Mouse (Mus musculus): ENCODE measurements at regions not wholly inside any gene's neighbourhood (a gene's known extent, or its start where the extent isn't known, plus 50 kb on each side); places are given as distances from the start of the nearest gene placed in this dataset.

DNA sequence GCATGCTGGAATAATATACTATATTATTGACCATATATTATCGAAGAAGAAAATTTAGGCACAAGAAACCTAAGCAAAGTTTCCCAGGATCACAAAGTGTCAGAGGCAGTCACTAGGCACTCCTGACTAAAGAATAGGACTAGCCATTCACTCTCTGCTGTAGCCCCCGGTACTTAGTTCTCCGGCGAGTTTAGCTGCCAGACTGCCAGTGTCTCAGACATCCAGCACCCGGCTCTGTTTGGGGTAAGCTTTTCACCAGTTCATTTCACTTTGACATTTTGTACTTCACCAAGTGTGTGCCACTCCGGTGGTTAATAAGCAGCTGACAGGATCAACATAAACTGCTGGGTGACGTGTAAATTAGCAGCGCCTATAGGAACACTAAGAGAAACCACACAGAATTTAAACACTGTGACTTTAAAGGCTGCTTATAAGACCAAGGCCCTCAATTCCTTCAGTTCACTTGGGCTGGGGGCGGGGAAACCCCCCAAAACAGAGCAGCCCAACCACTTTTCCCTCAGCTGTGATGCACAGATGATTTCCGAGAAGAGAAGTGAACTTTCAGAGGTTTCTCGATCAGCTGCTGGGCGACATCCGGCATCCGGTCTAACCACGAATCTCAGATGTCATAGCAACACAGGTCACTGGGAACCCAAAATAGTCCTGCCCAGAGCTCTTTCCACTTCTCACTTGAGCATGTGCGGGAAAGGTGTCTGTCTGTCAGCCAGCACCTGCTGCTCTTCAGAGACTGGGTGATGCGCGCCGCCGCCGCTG lies 234.3 kb downstream of the Gm5426 start:
- in situ Hi-C loops (cut with MboI) = loop anchor here (5.0 to 10.0 kb wide), 2 partner anchors 247 to 944 kb away; partner anchors contain the start of gene Btg1

DNA sequence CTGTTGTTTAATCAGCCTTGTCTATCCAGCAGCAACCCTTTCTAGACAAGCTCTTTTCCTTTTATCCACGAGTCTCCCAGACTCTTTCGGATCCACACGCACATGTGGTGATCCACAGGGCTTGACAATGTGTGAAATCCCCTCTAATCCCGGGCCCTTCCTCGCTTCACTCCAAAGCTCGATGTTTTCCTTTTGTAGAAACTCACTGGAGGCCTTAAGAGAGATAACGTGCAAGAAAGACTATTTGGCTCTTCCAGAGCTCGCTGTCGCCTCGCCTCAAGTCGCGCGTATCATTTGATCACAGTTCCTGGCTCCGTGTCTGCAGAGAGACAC lies 234.9 kb downstream of the Gm5426 start:
- in situ Hi-C loops (cut with MboI) = loop anchor here (5.0 to 10.0 kb wide), 2 partner anchors 246 to 944 kb away; partner anchors contain the start of gene Btg1

DNA sequence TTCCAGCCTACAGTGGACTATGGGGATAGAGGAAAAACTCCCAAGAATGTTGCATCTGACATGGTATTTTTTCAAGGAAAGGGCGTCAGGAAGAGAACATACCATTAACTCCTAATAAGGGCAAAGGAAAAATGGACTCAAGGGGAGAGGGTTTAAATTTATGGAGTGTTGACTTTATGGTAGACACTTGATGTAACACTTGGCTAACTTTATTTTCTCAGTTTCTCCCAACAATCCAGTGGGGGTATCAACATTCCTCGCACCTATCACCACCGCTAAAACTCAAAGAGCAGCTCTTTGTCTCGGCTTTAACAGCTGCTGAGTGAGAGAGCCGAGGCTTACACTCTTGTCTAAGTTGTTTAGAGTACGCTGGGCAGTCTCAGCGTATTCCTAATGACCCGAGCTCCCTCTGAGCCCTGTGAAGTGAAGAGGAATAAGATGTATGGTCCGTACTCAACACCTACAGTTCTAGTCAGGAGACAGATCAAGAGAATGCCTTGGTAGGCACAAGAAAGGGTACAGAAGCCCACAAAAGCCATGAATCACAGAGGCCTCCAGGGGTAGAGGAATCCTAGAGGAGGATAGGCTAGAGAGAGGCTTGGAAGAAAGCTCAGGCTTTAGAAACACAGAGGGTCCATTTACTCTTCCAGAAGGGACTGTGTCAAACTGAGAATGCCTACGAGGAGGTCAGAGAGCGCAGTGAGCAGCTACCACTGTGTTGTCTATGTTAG lies 236.4 kb downstream of the Gm5426 start:
- in situ Hi-C loops (cut with MboI) = loop anchor here (5.0 to 10.0 kb wide), 2 partner anchors 245 to 942 kb away; partner anchors contain the start of gene Btg1

DNA sequence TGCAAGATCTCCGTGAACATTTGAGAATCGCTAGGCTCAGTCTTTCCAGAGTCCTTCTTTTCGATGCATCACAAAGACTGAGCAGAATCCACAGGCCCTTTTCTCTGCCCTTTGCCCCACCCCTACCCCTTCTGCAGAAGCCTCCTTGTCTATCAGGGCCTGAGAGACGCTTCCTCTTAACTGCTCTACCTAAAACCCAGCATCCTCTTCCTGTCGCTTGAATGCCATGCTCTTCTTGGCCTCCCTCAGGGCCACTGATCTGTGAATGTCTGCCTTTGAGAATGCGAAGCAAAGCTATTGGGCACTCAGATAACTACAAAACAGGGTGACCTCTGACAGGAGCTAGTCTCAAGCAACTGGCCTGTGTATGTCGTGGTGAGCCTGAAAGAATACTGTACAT lies 237.1 kb downstream of the Gm5426 start:
- in situ Hi-C loops (cut with MboI) = loop anchor here (5.0 to 10.0 kb wide), 2 partner anchors 244 to 941 kb away; partner anchors contain the start of gene Btg1

GRCm38 (mm10) chr10:96374293-96375069 lies 238.1 kb downstream of the Gm5426 start:
- in situ Hi-C loops (cut with MboI) = loop anchor here (5.0 to 10.0 kb wide), 2 partner anchors 243 to 940 kb away; partner anchors contain the start of gene Btg1

- in situ Hi-C loops (cut with MboI) = loop anchor here (10.0 kb wide), 1 partner anchor 940 kb away; no protein-coding TSS in a partner anchor
Observed at GRCm38 (mm10) chr10:96375070-96375447, 238.7 kb downstream of the Gm5426 start.

DNA sequence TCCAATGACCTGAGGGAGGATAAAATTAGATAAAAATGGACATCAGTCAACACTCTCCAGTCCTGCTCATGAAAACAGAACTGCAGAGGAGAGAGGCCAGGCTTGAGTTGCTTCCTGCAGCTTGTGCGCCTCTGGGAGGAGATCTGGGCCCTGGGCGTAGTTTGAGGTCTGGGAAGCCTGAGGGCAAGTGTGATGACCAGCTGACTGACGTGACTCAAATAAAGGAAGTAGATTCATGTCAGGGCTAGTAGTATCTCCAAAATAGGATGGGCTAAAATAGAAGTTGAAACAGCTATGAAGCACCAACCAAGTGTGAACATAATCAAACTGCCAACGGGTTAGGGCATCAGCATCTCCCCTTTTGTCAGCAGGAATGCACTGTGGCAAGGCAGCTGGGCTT lies 239.3 kb upstream of the Btg1 start:
- in situ Hi-C loops (cut with MboI) = loop anchor here (10.0 kb wide), 1 partner anchor 937 kb away; no protein-coding TSS in a partner anchor

DNA sequence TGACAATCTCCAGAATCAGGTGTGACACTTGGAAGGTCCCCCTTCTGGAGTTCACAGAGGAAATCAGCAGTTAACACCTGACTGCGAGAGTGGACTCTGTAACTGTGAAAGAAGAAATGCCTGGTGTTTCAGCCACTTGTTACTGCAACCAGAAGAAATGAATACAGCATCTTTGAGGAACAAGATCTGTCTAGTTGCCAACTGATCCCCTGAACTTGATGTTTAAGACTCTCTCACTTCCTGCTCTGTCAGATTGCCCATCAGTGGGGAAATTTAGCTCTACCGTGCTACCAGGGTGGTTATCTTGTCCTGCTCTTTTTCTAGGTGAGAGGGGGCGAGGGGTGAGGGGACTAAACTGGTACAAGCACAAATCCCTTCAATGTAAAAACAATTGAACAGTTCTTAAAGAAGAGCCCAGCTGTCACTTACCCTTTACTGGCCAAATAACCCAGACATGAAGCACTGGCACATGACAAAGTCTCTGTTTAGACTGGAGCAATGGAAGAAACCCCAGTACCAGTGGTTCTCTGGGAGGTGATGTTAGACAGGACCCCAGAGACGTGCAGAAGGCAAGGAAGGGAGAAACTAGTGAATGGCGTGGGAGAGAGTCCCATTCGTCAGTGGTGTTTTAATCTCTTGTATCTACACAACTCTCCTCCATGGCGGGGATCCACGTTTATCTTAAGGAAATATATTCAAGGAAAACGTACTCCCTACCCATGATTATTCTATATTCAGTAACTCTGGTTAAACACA lies 237.6 kb upstream of the Btg1 start:
- in situ Hi-C loops (cut with MboI) = loop anchor here (10.0 kb wide), 1 partner anchor 936 kb away; no protein-coding TSS in a partner anchor

DNA sequence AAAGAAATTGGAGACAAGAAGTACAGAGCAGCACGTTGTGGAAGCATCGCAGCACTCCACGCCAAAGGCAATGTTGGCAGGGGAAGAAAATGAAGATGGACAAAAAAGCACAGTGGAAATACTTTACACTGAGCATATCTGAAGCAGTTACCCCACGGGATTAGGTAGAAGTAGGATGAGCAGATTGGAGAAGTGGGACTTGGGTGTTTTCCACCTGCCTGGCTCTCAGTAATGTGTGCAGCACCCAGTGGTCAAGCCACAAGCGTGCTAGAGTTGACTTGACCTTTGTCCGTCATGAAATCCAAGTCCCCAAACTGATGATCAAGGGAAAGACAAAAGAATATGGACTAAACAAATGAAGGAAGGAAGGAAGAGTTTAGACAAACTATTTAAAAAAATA lies 235.1 kb upstream of the Btg1 start:
- in situ Hi-C loops (cut with MboI) = no loop called here

GRCm38 (mm10) chr10:96391748-96392147 lies 225.1 kb upstream of the Btg1 start:
- in situ Hi-C loops (cut with MboI) = no loop called here

DNA sequence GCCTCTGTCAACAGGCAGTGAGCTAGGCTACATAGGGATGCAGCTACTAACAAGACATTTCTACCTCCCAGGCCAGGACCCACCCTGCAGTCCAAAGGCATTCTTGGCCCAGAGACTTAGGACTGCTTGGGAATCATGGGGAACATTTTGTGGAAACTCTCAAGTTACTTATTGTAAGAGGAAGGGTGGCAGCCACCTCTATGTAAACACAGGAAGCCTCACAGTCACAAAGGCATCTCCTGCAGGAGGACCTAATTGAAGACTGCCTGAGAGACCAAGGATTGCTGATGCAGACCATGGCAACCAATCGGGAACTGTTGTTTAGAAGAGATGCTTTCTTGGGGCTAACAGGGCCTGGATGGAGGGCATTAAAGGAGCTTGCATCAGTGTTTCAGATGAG lies 224.0 kb upstream of the Btg1 start:
- in situ Hi-C loops (cut with MboI) = no loop called here

DNA sequence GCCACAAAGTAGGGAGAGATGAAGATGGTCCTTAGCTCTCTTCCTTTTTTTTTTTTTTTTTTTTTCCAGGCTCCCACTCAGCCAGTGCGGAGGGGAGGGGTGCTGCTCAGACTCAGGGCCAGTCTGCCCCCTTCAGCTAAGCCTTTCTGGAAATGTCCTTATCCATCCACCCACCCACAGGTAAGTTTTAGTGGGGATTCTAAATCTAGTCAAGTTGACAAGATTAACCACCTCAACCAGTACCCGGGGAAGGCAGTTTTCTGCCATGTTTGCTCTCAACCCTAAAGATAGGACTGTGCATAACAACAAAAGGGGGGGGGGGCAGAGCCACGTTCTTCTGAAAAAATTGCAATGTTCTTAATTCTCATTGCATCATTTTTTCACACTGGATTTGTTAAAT lies 222.6 kb upstream of the Btg1 start:
- in situ Hi-C loops (cut with MboI) = no loop called here

DNA sequence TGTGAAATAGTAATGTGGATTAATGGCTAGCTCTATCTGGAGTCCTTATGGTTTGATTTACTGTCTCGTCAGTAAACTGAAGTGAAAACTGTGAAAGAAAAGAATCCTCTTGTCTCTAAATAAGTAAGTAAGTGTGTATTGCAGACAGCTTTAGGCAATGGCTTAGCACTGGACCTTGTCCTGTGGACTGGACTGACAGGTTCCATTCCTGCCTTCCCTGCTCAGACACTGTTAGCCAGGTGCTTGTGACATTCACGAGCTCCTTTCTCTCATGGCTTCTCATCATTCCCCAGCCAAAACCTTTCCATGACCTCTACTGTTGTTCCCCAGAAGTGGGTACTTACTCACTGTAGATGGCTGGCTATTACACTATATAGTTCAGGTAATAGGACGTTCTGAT lies 221.8 kb upstream of the Btg1 start:
- in situ Hi-C loops (cut with MboI) = no loop called here

DNA sequence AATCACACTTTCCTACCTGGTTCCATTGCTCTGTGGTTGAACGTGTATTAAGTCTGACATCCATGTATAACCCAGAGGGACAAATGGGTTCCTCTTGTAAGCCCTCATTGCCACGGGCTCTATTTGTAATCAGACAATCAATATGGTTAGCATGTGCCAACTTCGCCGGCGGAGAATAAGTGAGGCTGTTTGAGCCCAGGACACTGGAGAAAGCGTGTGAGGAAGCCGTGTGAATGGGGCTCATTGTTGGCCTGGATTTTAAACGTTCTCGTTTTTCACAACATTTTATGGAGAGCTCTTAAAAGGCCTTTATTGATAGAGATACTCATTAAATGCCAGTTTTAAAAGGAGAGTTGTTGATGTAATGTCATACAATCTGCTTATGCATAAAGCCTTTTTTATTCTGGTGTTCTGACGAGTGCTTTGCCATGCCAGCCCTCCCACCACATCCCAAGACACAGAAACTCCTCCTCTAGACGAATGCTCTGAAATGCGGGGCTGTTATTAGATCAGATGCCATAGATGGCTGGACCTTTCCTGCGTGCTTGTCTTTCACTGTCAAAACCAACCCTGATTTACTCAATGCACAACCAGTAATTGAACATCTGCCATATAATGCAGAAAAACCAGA lies 218.8 kb upstream of the Btg1 start:
- in situ Hi-C loops (cut with MboI) = no loop called here

DNA sequence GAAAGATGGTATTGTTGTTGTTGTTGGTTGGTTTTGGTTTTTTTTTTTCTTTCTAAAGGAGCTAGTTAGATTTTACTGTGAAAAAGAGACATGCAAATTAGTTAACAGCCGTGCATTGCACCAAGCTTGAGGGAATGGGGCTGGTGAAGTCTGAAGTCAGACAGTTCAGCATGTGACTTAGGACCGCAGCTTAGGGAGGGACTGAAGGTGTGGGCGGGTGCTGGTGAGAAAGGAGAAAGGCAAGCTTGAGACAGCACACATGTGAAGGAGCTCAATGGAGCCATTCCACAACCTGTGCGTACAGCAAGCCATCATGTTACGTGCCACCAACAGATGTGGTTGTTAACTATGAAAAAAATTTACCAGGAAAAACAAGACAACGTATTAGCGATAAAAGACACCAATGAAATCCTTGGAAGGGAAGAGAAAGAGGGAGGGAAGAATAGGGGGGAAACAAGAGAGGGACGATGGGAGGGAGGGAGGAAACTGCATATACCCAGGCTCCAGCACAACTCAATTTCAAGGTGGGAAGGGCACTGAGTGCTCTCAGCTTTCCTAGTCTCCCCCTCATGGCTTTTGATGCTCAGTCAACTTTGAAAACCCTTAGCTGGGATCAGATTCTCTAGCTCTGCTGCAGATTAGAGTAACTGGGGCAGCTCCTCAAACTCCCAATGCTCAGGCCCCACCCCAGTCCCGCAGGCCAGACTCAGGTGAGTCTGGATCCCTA lies 218.1 kb upstream of the Btg1 start:
- in situ Hi-C loops (cut with MboI) = no loop called here

DNA sequence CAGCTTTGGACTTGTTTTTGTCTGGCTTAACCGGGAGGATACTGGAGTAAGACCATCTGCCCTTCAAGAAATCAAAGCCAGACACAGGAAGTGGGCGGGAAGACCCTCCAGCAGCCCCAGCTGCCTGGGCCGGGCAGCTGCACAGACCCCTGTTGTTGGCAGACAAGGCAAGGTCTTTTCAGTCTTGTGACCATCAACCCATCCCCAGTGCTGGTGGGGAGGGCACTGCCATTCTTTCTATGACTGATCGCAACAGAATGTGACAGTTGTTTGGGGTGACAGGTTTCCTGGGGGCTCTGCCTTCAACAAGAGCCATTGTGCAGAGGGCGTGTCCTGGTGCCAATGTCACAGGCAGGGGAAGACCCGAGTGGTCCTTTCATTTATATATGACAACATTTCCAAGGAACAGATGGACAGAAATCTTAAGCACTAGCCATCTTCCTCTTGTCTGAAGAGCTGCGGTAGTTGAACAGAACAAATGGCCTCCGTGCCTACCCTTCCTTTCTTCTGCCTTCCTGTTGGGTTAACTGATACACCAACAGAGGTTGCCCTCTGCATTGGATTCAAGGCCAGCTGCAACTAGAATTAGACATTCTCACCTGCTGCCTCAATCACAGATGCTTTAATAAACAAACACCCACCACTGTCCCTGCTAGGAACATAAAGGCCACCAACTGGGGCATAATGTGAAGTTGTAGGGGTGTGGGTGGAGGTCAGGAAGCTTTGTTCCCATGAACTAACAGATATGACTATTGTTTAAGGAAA lies 217.0 kb upstream of the Btg1 start:
- in situ Hi-C loops (cut with MboI) = no loop called here

DNA sequence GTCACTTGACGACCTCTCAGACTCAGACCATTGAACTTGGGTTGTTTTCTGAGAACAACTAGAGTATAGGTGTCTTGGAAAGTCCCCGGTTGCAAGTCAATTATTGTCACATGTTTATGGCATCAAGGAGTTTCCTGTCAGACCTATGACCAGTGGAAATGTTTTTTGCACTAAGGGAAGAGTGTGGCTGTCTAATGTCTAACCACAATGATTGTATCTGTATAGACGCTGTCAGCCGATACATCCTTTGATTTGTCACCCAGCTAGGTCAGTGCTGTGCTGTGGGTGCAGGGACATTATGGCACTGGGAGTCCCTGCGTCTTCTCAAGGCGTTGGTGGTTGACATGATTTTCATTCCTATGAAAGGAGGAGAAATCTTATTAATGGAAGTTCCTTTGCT lies 216.0 kb upstream of the Btg1 start:
- in situ Hi-C loops (cut with MboI) = no loop called here

DNA sequence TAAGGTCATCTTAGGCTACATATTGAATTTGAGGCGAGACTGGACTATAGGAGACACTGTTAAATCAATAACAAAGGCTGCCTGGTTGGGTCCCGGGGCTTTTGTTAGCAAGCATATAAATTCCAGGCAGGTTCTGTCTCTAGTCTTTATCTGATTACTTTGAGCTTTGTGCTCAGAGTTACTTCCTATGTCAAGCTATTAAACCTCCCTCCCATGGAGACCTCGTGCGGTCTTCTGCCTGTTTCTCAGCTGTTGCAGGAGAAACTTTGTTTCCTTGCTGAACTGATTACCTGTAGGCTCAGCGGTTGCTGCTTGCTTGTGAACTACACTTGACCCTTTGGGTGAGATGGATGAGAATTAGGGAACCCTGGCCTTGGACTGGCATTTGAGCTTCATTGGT lies 210.5 kb upstream of the Btg1 start:
- in situ Hi-C loops (cut with MboI) = no loop called here

GRCm38 (mm10) chr10:96407846-96408245 lies 209.0 kb upstream of the Btg1 start:
- in situ Hi-C loops (cut with MboI) = no loop called here

All from mature B cell (primary cell).